Mouse (Mus musculus): Measurements from ENCODE around the gene Bag2. TPM values are rescaled to one million over a fixed set of nuclear protein-coding genes. Genes with fewer than 3 reads are reported as not detected.
"Not testable (repeated sequence)": the region's sequence is repeated elsewhere in the genome, so short reads cannot be mapped to it uniquely, and the experiment has no call there.

Gene Bag2
- polyA plus RNA-seq, 1 experiment from 2014 or later = 22.5 TPM

DNA sequence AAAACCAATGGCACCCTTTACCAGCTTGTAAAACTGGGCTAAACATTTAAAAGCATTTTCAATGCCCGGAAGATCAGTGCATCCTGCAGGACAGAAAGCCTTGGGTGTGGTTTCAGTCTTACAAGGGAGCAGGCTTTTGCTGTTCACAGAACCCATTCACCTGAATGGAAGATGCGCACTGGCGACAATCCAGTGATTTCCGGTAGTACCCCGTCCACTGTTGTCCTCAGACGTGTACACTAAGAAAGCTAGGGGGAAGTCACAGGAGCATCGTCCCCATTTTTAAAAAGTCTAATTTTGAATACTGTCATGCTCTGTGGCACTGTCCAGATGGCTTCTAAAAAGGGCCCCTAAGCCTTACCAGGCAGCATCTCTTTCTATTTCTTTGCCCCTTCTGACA lies 1.8 kb downstream of the Bag2 start:
- no peak overlapping the region for H3K27ac ChIP-seq (ENCODE audit: low read length)
- no peak overlapping the region for H3K4me2 ChIP-seq (ENCODE audit: low read length)
- H3K4me3 ChIP-seq (ENCODE audit: low read depth, low read length) = no peak overlapping the region
- no peaks in the 10 kb centered on the region for H3K27me3 ChIP-seq (ENCODE audit: control insufficient read depth, insufficient read depth, low read depth, low read length)
- no peak overlapping the region for H3K9ac ChIP-seq (ENCODE audit: low read depth, low read length)
- 84% methylated on average over 7 of the region's 7 CpGs for WGBS
- peaks cover 9% of the 10 kb centered on the region for H3K4me1 ChIP-seq (ENCODE audit: control insufficient read depth, insufficient read depth, low read length)
- H3K36me3 ChIP-seq (ENCODE audit: control insufficient read depth, insufficient read depth, low read length) = no peaks in the 10 kb centered on the region
- no peaks in the 10 kb centered on the region for H3K9me3 ChIP-seq (replicated peaks; ENCODE audit: control insufficient read depth, low read length, poor library complexity, severe bottlenecking)
- no peak for ATAC-seq

DNA sequence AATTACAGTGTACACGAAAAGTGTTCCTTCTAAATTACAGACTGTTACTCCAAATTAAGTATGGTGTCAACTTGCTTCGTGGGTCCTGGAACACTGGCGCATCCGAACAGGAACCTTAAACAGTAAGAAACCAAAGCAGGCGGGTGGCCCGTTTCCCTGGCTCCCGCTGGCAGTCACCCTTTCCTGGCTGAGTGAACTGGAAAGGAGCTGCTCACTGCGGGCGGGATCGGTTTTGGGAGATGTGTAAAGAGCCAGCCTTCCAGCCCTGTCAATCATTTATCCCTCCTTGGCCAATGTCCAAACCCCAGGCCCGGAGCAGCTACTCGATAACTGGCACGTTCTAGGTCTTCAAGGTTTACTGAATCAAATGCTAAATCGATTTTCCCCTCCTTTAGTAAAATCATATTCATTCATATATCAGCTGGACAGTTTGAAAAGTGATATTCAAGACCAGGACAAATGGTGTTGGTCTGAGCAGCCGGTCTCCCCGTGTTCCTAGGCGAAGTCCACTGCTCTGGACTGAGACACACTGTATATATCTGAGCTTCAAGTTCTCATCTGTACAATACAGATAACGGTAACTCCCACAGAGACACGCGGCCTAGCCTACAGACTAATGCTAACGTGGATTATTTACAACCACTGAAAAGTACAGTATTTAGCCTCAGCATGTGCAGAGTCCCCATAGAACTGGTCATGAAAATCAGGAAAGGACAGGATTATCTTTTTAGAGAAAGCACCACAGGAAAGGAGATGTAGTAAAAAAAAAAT lies 2.4 kb downstream of the Bag2 start:
- H3K9me3 ChIP-seq (replicated peaks; ENCODE audit: control insufficient read depth, low read length, poor library complexity, severe bottlenecking) = no peaks in the 10 kb centered on the region
- 79% methylated on average over 21 of the region's 21 CpGs for WGBS

DNA sequence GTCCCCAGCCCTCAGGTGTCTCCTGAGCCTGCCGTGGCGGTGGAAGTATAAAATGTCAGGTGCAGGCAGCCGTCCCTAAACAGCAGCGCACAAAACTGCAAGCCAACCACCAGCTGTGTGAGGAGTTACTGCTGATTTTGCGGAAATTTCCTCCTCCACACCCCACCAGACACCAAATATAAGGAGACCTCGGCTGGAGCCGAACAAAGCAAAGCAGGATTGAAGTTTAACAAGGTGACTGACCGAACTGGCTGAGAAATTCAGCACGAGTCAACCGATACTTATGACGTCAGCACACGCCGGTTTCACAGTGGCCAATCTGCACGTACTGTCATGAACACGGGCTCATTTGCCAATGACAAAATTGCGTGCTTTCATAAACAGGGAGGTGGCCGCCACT lies 3.5 kb downstream of the Bag2 start:
- WGBS = 92% methylated on average over 17 of the region's 17 CpGs
- no peak overlapping the region for H3K9ac ChIP-seq (ENCODE audit: low read depth, low read length)
- no peaks in the 10 kb centered on the region for H3K27me3 ChIP-seq (ENCODE audit: control insufficient read depth, insufficient read depth, low read depth, low read length)
- H3K36me3 ChIP-seq (ENCODE audit: control insufficient read depth, insufficient read depth, low read length) = no peaks in the 10 kb centered on the region
- no peak overlapping the region for H3K4me2 ChIP-seq (ENCODE audit: low read length)
- no peak overlapping the region for H3K4me3 ChIP-seq (ENCODE audit: low read depth, low read length)
- H3K9me3 ChIP-seq (replicated peaks; ENCODE audit: control insufficient read depth, low read length, poor library complexity, severe bottlenecking) = no peaks in the 10 kb centered on the region
- no peak for ATAC-seq
- H3K4me1 ChIP-seq (ENCODE audit: control insufficient read depth, insufficient read depth, low read length) = peaks cover 9% of the 10 kb centered on the region
- no peak overlapping the region for H3K27ac ChIP-seq (ENCODE audit: low read length)

More for the DNA sequence above, 2.4 kb downstream of the Bag2 start:
- Histone ChIP-seq H3K27me3 (ENCODE audit: control insufficient read depth, insufficient read depth, low read depth, low read length) (no peaks in the 10 kb centered on the region), H3K4me1 (ENCODE audit: control insufficient read depth, insufficient read depth, low read length) (peaks cover 9% of the 10 kb centered on the region), H3K36me3 (ENCODE audit: control insufficient read depth, insufficient read depth, low read length) (no peaks in the 10 kb centered on the region), H3K9ac (ENCODE audit: low read depth, low read length) (no peak overlapping the region), H3K4me2 (ENCODE audit: low read length) (no peak overlapping the region), H3K4me3 (ENCODE audit: low read depth, low read length) (no peak overlapping the region), H3K27ac (ENCODE audit: low read length) (no peak overlapping the region)
- ATAC-seq = no peak

DNA sequence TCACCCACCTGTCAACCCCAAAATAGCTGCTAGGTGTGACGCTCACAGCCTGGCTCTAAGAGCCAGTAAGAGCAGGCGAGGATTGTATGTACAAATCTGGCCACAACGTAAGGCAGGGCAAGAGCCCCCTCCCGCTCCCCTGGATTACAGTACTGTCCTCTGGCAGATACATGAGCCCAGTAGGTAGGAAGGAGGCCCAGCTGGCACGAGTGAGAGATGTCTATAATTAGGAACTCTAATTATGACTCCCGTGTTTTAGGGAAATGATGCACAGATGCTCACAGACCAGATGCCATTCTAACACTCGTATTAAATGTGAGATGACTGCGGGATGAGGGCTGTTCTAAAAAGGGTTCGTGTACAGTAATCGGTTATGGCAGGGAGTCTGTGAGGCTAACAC lies 6.3 kb downstream of the Bag2 start:
- Histone ChIP-seq H3K4me3 (ENCODE audit: low read depth, low read length) (no peak overlapping the region), H3K4me1 (ENCODE audit: control insufficient read depth, insufficient read depth, low read length) (no peaks in the 10 kb centered on the region; the same call in 1 of the 2 replicates), H3K27me3 (ENCODE audit: control insufficient read depth, insufficient read depth, low read depth, low read length) (no peaks in the 10 kb centered on the region), H3K9me3 (replicated peaks; ENCODE audit: control insufficient read depth, low read length, poor library complexity, severe bottlenecking) (no peaks in the 10 kb centered on the region), H3K4me2 (ENCODE audit: low read length) (no peak overlapping the region), H3K9ac (ENCODE audit: low read depth, low read length) (no peak overlapping the region), H3K36me3 (ENCODE audit: control insufficient read depth, insufficient read depth, low read length) (no peaks in the 10 kb centered on the region), H3K27ac (ENCODE audit: low read length) (no peak overlapping the region)
- ATAC-seq = no peak
- WGBS = 65% methylated on average over 10 of the region's 10 CpGs

DNA sequence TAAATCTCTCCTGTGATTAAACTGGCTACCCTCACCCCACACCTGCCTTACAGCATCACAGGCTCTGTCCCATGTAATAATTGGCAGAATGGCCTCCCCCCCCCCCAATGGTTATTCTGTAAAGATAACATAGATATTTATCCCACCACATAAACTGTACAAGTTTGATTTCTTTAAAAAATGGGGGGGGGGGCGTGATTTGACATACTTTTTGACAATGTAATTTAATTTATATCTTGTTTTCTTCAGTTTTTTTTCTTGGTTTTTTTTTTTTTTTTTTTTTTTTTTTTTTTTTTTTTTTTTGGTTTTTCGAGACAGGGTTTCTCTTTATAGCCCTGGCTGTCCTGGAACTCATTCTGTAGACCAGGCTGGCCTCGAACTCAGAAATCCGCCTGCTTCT lies 7.9 kb downstream of the Bag2 start:
- not testable (repeated sequence) for H3K36me3 ChIP-seq (ENCODE audit: control insufficient read depth, insufficient read depth, low read length); H3K27me3 ChIP-seq (ENCODE audit: control insufficient read depth, insufficient read depth, low read depth, low read length); H3K4me3 ChIP-seq (ENCODE audit: low read depth, low read length); ATAC-seq; H3K9ac ChIP-seq (ENCODE audit: low read depth, low read length); H3K4me1 ChIP-seq (ENCODE audit: control insufficient read depth, insufficient read depth, low read length); H3K27ac ChIP-seq (ENCODE audit: low read length); H3K4me2 ChIP-seq (ENCODE audit: low read length); H3K9me3 ChIP-seq (replicated peaks; ENCODE audit: control insufficient read depth, low read length, poor library complexity, severe bottlenecking)
- WGBS = 90% methylated on average over 4 of the region's 4 CpGs

DNA sequence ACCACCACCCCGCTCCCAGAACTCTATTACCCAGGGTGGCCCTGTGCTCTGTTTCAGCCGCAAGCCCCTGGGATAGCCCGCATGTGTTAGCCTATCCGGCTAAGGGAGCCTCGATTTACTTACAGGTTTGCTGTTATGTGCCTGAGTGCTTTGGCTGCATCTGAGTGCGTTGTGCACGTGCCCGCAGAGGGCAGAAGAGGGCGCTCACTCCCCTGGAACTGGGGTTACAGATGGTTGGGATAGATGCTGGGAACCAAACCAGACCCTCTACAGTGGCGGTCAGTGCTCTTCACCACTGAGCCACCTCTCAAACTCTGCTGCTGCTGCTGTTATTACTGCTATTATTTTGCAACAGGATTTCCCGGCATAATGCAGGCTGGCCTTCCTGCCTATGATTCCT lies 8.5 kb downstream of the Bag2 start:
- Histone ChIP-seq H3K36me3 (ENCODE audit: control insufficient read depth, insufficient read depth, low read length) (peaks cover 3% of the 10 kb centered on the region; the same call in 1 of the 2 replicates), H3K27me3 (ENCODE audit: control insufficient read depth, insufficient read depth, low read depth, low read length) (no peaks in the 10 kb centered on the region), H3K4me2 (ENCODE audit: low read length) (no peak overlapping the region), H3K4me3 (ENCODE audit: low read depth, low read length) (no peak overlapping the region), H3K4me1 (ENCODE audit: control insufficient read depth, insufficient read depth, low read length) (no peaks in the 10 kb centered on the region), H3K9ac (ENCODE audit: low read depth, low read length) (no peak overlapping the region), H3K27ac (ENCODE audit: low read length) (no peak overlapping the region), H3K9me3 (replicated peaks; ENCODE audit: control insufficient read depth, low read length, poor library complexity, severe bottlenecking) (no peaks in the 10 kb centered on the region)
- 96% methylated on average over 11 of the region's 11 CpGs for WGBS
- ATAC-seq = no peak

DNA sequence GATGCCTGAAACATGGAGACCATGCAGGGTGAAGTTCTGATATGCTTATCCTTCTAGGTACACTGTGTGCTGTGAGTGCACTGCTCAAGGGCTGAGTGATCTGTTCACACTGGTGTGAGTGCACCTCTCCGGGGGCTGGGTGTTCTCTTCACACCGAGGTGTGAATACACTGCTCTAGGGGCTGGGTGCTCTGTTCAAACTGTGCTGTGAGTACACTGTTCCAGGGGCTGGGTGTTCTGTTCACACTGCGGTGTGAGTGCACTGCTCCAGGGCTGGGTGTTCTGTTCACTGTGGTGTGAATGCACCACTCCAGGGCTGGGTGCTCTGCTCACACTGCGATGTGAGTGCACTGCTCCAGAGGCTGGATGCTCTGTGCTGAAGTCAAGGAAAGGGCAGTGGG lies 11.7 kb downstream of the Bag2 start:
- Histone ChIP-seq H3K27me3 (ENCODE audit: control insufficient read depth, insufficient read depth, low read depth, low read length) (no peaks in the 10 kb centered on the region), H3K9me3 (replicated peaks; ENCODE audit: control insufficient read depth, low read length, poor library complexity, severe bottlenecking) (no peaks in the 10 kb centered on the region), H3K4me1 (ENCODE audit: control insufficient read depth, insufficient read depth, low read length) (no peaks in the 10 kb centered on the region), H3K27ac (ENCODE audit: low read length) (no peak overlapping the region), H3K4me3 (ENCODE audit: low read depth, low read length) (no peak overlapping the region), H3K4me2 (ENCODE audit: low read length) (no peak overlapping the region), H3K9ac (ENCODE audit: low read depth, low read length) (no peak overlapping the region), H3K36me3 (ENCODE audit: control insufficient read depth, insufficient read depth, low read length) (peaks cover 6% of the 10 kb centered on the region; the same call in 1 of the 2 replicates)
- 91% methylated on average over 4 of the region's 4 CpGs for WGBS
- ATAC-seq = no peak

DNA sequence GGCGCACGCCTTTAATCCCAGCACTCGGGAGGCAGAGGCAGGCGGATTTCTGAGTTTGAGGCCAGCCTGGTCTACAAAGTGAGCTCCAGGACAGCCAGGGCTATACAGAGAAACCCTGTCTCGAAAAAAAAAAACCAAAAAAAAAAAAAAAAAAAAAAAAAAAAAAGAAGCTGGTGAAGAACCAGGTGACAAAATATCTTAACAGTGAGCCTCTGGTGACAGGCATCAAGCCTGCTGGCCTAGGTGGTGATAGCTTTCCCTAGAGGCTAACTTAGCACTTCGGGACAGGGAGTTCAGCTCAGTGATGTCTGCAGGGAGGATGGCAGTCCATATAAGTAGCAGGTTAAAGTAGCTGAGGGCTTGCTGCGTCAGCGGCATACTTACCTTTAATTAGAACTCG lies 12.8 kb downstream of the Bag2 start:
- H3K4me3 ChIP-seq (ENCODE audit: low read depth, low read length); H3K4me2 ChIP-seq (ENCODE audit: low read length); H3K36me3 ChIP-seq (ENCODE audit: control insufficient read depth, insufficient read depth, low read length); H3K27ac ChIP-seq (ENCODE audit: low read length); H3K4me1 ChIP-seq (ENCODE audit: control insufficient read depth, insufficient read depth, low read length); ATAC-seq; H3K9me3 ChIP-seq (replicated peaks; ENCODE audit: control insufficient read depth, low read length, poor library complexity, severe bottlenecking); H3K9ac ChIP-seq (ENCODE audit: low read depth, low read length); H3K27me3 ChIP-seq (ENCODE audit: control insufficient read depth, insufficient read depth, low read depth, low read length): not testable (repeated sequence)
- WGBS = 98% methylated on average over 8 of the region's 9 CpGs

DNA sequence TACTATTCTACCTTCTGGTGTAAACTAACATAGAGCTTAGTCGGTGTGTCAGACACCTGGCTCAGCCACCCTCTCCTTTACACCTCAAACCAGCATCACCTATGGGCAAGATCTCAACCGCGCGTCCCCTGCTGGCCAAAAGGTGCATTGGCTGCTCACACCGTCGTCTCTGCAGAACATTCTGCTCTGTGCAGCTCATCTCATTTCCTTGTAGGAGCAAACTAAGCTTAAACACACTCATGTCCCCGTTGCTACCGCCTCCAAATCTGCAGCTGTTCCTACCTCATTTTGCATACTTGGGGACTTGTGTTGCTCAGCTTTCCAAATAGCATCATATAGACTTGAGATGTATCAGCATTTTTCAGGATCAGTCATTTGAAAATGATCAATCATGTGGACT lies 14.7 kb downstream of the Bag2 start:
- 17% methylated on average over 8 of the region's 8 CpGs for WGBS

More for the DNA sequence above, 14.7 kb downstream of the Bag2 start:
- H3K4me3 ChIP-seq (ENCODE audit: low read depth, low read length) = no peak overlapping the region
- H3K9ac ChIP-seq (ENCODE audit: low read depth, low read length) = no peak overlapping the region
- H3K27ac ChIP-seq (ENCODE audit: low read length) = no peak overlapping the region
- peaks cover 13% of the 10 kb centered on the region for H3K36me3 ChIP-seq (ENCODE audit: control insufficient read depth, insufficient read depth, low read length)
- H3K4me1 ChIP-seq (ENCODE audit: control insufficient read depth, insufficient read depth, low read length) = no peaks in the 10 kb centered on the region
- no peaks in the 10 kb centered on the region for H3K9me3 ChIP-seq (replicated peaks; ENCODE audit: control insufficient read depth, low read length, poor library complexity, severe bottlenecking)
- no peak for ATAC-seq
- no peak overlapping the region for H3K4me2 ChIP-seq (ENCODE audit: low read length)
- no peaks in the 10 kb centered on the region for H3K27me3 ChIP-seq (ENCODE audit: control insufficient read depth, insufficient read depth, low read depth, low read length)

Measured in midbrain, embryonic 16.5 days (tissue).